Mouse (Mus musculus) heart, embryonic 16.5 days (tissue): ENCODE data around the gene Cdca5. TPM values are rescaled to one million over a fixed set of nuclear protein-coding genes. Genes with fewer than 3 reads are reported as not detected.
A peak's percentile ranks its signal among the peaks of the same experiment; 100 is the strongest.

Experiments used
- ATAC-seq: fragments of 200-750 bp; cut with Nextera tagmentation; replicated peaks from 2 replicates; pipeline ENCODE4 v1.8.0; 2017; ENCODE audit warnings: moderate number of reproducible peaks; ENCODE audit not compliant: insufficient read depth, low FRiP score; ENCODE audit errors: extremely low read depth
- H3K27ac ChIP-seq: fragments of 300-500 bp; sonication (generic); 2 replicates; pipeline ENCODE4 v1.5.1; 2014; ENCODE audit warnings: mild to moderate bottlenecking, low read length, control low read depth, moderate library complexity
- H3K27me3 ChIP-seq: fragments of 300-500 bp; sonication (generic); 2 replicates; pipeline ENCODE4 v1.6.1; 2014; ENCODE audit warnings: low read length, mixed read lengths; ENCODE audit not compliant: control insufficient read depth, insufficient read depth
- H3K36me3 ChIP-seq: fragments of 300-500 bp; sonication (generic); 2 replicates; pipeline ENCODE4 v1.6.1; 2014; ENCODE audit not compliant: control insufficient read depth, insufficient read depth
- H3K4me1 ChIP-seq: fragments of 300-500 bp; sonication (generic); 2 replicates; pipeline ENCODE4 v1.6.1; 2014; ENCODE audit warnings: low read length, mixed read lengths; ENCODE audit not compliant: control insufficient read depth, insufficient read depth
- H3K4me2 ChIP-seq: fragments of 300-500 bp; sonication (generic); 2 replicates; pipeline ENCODE4 v1.6.1; 2014; ENCODE audit warnings: low read depth, mild to moderate bottlenecking, control low read depth, low read length
- H3K4me3 ChIP-seq: fragments of 300-500 bp; sonication (generic); 2 replicates; pipeline ENCODE4 v1.5.1; 2014; ENCODE audit warnings: mild to moderate bottlenecking, control low read depth, low read length
- H3K9ac ChIP-seq: fragments of 300-500 bp; sonication (generic); 2 replicates; pipeline ENCODE4 v1.6.1; 2014; ENCODE audit warnings: low read length, control low read depth
- H3K9me3 ChIP-seq: fragments of 300-500 bp; sonication (generic); replicated peaks from 2 replicates; pipeline ENCODE4 v1.6.1; 2016; ENCODE audit warnings: low read length; ENCODE audit not compliant: control insufficient read depth
- WGBS: fragments of 180-500 bp; shearing (Covaris S2); extraction: QIAGEN DNeasy Blood & Tissue Kit; methylation state at CpG from one replicate; pipeline ENCODE4 v1.1.7; 2014; 5-methylcytosine and 5-hydroxymethylcytosine counted together
- polyA plus RNA-seq: library from polyadenylated mRNA; unstranded; fragments of >200 nt; fragmentation: Nextera tagmentation; extraction: Ambion mirVana; gene quantifications from 2 replicates; pipeline ENCODE4 v1.2.1, GENCODE M21; 2015

Cdca5 gene
- polyA plus RNA-seq, 1 experiment from 2014 or later: 28.1 TPM

- WGBS: 9% methylated on average over 33 of the region's 33 CpGs
- ATAC-seq: peak; percentile 92
- Histone ChIP-seq H3K4me1 (peaks cover 16% of the 10 kb centered on the region), H3K36me3 (peaks cover 24% of the 10 kb centered on the region), H3K27me3 (no peaks in the 10 kb centered on the region), H3K9me3 (no peaks in the 10 kb centered on the region), H3K27ac (peak within 1 kb of the TSS; percentile 38), H3K4me3 (peak within 1 kb of the TSS; percentile 54), H3K4me2 (peak within 1 kb of the TSS; percentile 95), H3K9ac (peak within 1 kb of the TSS; percentile 73)
Observed at GRCm38 (mm10) chr19:6067724-6068415, 16.9 kb upstream of the Cdca5 start, which contains the start of gene Tm7sf2. Gene Tm7sf2 (minus strand): TSS chr19:6068373.

GRCm38 (mm10) chr19:6068951-6069350 lies 15.8 kb upstream of the Cdca5 start:
- no peak for ATAC-seq
- no peak overlapping the region for H3K27ac ChIP-seq
- no peak overlapping the region for H3K9ac ChIP-seq
- no peaks in the 10 kb centered on the region for H3K27me3 ChIP-seq
- H3K4me2 ChIP-seq: no peak overlapping the region
- H3K36me3 ChIP-seq: peaks cover 25% of the 10 kb centered on the region
- peaks cover 14% of the 10 kb centered on the region for H3K4me1 ChIP-seq
- WGBS: 74% methylated on average over 4 of the region's 4 CpGs
- no peaks in the 10 kb centered on the region for H3K9me3 ChIP-seq
- H3K4me3 ChIP-seq: no peak overlapping the region

GRCm38 (mm10) chr19:6069851-6070250 lies 14.9 kb upstream of the Cdca5 start:
- no peaks in the 10 kb centered on the region for H3K27me3 ChIP-seq
- 85% methylated on average over 10 of the region's 10 CpGs for WGBS
- H3K4me3 ChIP-seq: no peak overlapping the region
- H3K9ac ChIP-seq: no peak overlapping the region
- no peak overlapping the region for H3K27ac ChIP-seq
- no peak overlapping the region for H3K4me2 ChIP-seq
- H3K4me1 ChIP-seq: peaks cover 14% of the 10 kb centered on the region
- no peaks in the 10 kb centered on the region for H3K9me3 ChIP-seq
- no peak for ATAC-seq
- H3K36me3 ChIP-seq: peaks cover 25% of the 10 kb centered on the region

GRCm38 (mm10) chr19:6070571-6071250 lies 14.1 kb upstream of the Cdca5 start:
- H3K36me3 ChIP-seq: peaks cover 25% of the 10 kb centered on the region

GRCm38 (mm10) chr19:6071261-6071660 lies 13.5 kb upstream of the Cdca5 start:
- Histone ChIP-seq H3K4me2 (no peak overlapping the region), H3K9ac (no peak overlapping the region), H3K27me3 (no peaks in the 10 kb centered on the region), H3K36me3 (peaks cover 25% of the 10 kb centered on the region), H3K4me1 (peaks cover 18% of the 10 kb centered on the region), H3K27ac (no peak overlapping the region), H3K9me3 (no peaks in the 10 kb centered on the region), H3K4me3 (no peak overlapping the region)
- ATAC-seq: no peak
- 91% methylated on average over 19 of the region's 19 CpGs for WGBS

More at GRCm38 (mm10) chr19:6070571-6071250, 14.1 kb upstream of the Cdca5 start:
- Histone ChIP-seq H3K4me3 (no peak overlapping the region), H3K4me1 (peaks cover 14% of the 10 kb centered on the region), H3K4me2 (no peak overlapping the region), H3K9me3 (no peaks in the 10 kb centered on the region), H3K9ac (no peak overlapping the region), H3K27ac (no peak overlapping the region), H3K27me3 (no peaks in the 10 kb centered on the region)
- WGBS: 86% methylated on average over 31 of the region's 31 CpGs
- ATAC-seq: no peak

GRCm38 (mm10) chr19:6073889-6074288 lies 10.9 kb upstream of the Cdca5 start:
- Histone ChIP-seq H3K9me3 (no peaks in the 10 kb centered on the region), H3K4me1 (peaks cover 7% of the 10 kb centered on the region), H3K27me3 (no peaks in the 10 kb centered on the region), H3K36me3 (peaks cover 25% of the 10 kb centered on the region), H3K4me2 (no peak overlapping the region), H3K4me3 (no peak overlapping the region), H3K9ac (no peak overlapping the region), H3K27ac (no peak overlapping the region)
- WGBS: 94% methylated on average over 5 of the region's 5 CpGs
- no peak for ATAC-seq

GRCm38 (mm10) chr19:6076564-6077393 lies 8.0 kb upstream of the Cdca5 start, which contains the start of gene Vps51:
Gene Vps51 (minus strand): TSS chr19:6077231.
- ATAC-seq: peak; percentile 81
- Histone ChIP-seq H3K9ac (peak within 1 kb of the TSS; percentile 86), H3K27me3 (no peaks in the 10 kb centered on the region), H3K27ac (peak within 1 kb of the TSS; percentile 78), H3K4me2 (peak within 1 kb of the TSS; percentile 96), H3K4me3 (peak within 1 kb of the TSS; percentile 84), H3K4me1 (peaks cover 7% of the 10 kb centered on the region), H3K36me3 (peaks cover 16% of the 10 kb centered on the region), H3K9me3 (no peaks in the 10 kb centered on the region)
- under 1% methylated on average over 33 of the region's 33 CpGs for WGBS

- Histone ChIP-seq H3K4me3 (no peak within 1 kb of the TSS), H3K27me3 (no peaks in the 10 kb centered on the region), H3K4me2 (no peak within 1 kb of the TSS), H3K36me3 (peaks cover 12% of the 10 kb centered on the region), H3K27ac (no peak within 1 kb of the TSS), H3K9me3 (no peaks in the 10 kb centered on the region), H3K4me1 (peaks cover 13% of the 10 kb centered on the region), H3K9ac (no peak within 1 kb of the TSS)
- ATAC-seq: no peak
- 87% methylated on average over 12 of the region's 12 CpGs for WGBS
Observed at GRCm38 (mm10) chr19:6079983-6080480, 4.8 kb upstream of the Cdca5 start, which contains the start of gene Tmem262. Gene Tmem262 (plus strand): TSS chr19:6080033.
